Mouse (Mus musculus) limb, embryonic 12.5 days (tissue): ENCODE measurements around the gene D630045J12Rik. TPM values are rescaled to one million over a fixed set of nuclear protein-coding genes. Genes with fewer than 3 reads are reported as not detected.

Experiments
- ATAC-seq: fragments of 200-750 bp; cut with Nextera tagmentation; 2 replicates; pipeline ENCODE4 v1.8.0; 2017; ENCODE audit warnings: low read depth, moderate TSS enrichment; ENCODE audit not compliant: insufficient number of reproducible peaks, insufficient read depth, low FRiP score, low TSS enrichment
- H3K27ac ChIP-seq: fragments of 300-500 bp; sonication (generic); 2 replicates; pipeline ENCODE4 v1.5.1; 2016; ENCODE audit warnings: mild to moderate bottlenecking, moderate library complexity
- H3K27me3 ChIP-seq: fragments of 300-500 bp; sonication (generic); 2 replicates; pipeline ENCODE4 v1.6.1; 2016; ENCODE audit warnings: mild to moderate bottlenecking, moderate library complexity
- H3K36me3 ChIP-seq: fragments of 300-500 bp; sonication (generic); 2 replicates; pipeline ENCODE4 v1.6.1; 2016; ENCODE audit warnings: mild to moderate bottlenecking, moderate library complexity
- H3K4me1 ChIP-seq: fragments of 300-500 bp; sonication (generic); replicated peaks from 2 replicates; pipeline ENCODE4 v1.6.1; 2016
- H3K4me2 ChIP-seq: fragments of 300-500 bp; sonication (generic); 2 replicates; pipeline ENCODE4 v1.6.1; 2016; ENCODE audit warnings: mild to moderate bottlenecking, moderate library complexity
- H3K4me3 ChIP-seq: fragments of 300-500 bp; sonication (generic); replicated peaks from 2 replicates; pipeline ENCODE4 v1.5.1; 2016; ENCODE audit warnings: mild to moderate bottlenecking
- H3K9ac ChIP-seq: fragments of 300-500 bp; sonication (generic); replicated peaks from 2 replicates; pipeline ENCODE4 v1.6.1; 2016; ENCODE audit warnings: mild to moderate bottlenecking, moderate library complexity
- H3K9me3 ChIP-seq: fragments of 300-500 bp; sonication (generic); 2 replicates; pipeline ENCODE4 v1.6.1; 2016; ENCODE audit warnings: mild to moderate bottlenecking, moderate library complexity
- WGBS: fragments of 180-500 bp; shearing (Covaris S2); methylation state at CpG from one replicate; pipeline ENCODE4 v1.1.7; 2016; 5-methylcytosine and 5-hydroxymethylcytosine counted together
- polyA plus RNA-seq: library from polyadenylated mRNA; unstranded; fragments of >200 nt; fragmentation: Nextera tagmentation; extraction: Ambion mirVana; gene quantifications from 2 replicates; pipeline ENCODE4 v1.2.1, GENCODE M21; 2016

Gene D630045J12Rik
- polyA plus RNA-seq, 1 experiment from 2014 or later: 7.6 TPM

DNA sequence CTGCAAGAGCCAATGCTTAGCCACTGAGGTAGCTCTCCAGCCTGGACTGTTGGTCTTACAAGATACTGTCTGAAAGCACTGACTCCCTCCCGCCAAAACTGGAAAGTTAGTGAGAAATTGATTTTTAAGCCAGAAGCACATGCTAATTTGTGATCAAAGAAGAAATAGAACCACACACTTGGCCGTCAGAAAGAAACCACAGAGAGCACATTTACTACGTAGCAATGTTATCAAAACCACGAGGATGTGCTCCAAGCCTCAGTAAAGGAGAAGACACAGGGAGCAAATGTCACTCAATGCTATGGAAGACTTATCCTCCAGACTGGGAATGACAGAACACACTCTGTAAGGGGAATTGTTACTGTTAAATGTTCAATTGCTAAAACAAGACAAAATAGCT, 12.3 kb downstream of the D630045J12Rik start:
- Histone ChIP-seq H3K27me3 (no peaks in the 10 kb centered on the region), H3K4me1 (peaks cover 31% of the 10 kb centered on the region), H3K27ac (no peak overlapping the region), H3K9me3 (no peaks in the 10 kb centered on the region), H3K4me3 (no peak overlapping the region), H3K36me3 (0 out of 2 replicates have a peak, but pooled peaks cover 3% of the 10 kb centered on the region), H3K9ac (no peak overlapping the region), H3K4me2 (no peak overlapping the region)
- no peak for ATAC-seq
- WGBS: 90% methylated on average over 4 of the region's 4 CpGs

DNA sequence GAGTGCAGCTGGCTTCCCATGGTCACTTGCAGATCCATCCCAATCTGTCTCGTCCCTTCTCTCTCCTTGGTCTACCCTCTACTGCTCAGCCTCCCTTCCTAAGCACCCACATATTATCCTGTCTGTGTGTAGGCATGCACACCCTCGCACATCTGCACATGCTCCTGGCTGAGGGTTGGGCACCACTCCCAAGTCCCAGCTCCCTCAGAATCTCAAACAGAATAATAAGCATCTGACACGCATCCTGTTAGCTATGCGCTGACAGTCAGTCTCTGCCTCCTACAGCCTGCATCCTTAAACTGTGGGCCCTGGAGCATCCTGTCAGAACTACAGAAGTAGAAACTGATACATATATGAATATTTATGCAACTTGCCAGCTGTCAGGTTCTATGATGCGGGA, 13.2 kb downstream of the D630045J12Rik start:
- no peak overlapping the region for H3K27ac ChIP-seq
- H3K4me1 ChIP-seq: peaks cover 23% of the 10 kb centered on the region
- no peak overlapping the region for H3K4me2 ChIP-seq
- H3K27me3 ChIP-seq: no peaks in the 10 kb centered on the region
- no peak overlapping the region for H3K4me3 ChIP-seq
- no peak overlapping the region for H3K9ac ChIP-seq
- no peaks in the 10 kb centered on the region for H3K9me3 ChIP-seq
- no peak for ATAC-seq
- H3K36me3 ChIP-seq: 0 out of 2 replicates have a peak, but pooled peaks cover 3% of the 10 kb centered on the region
- WGBS: 95% methylated on average over 5 of the region's 5 CpGs

- WGBS: 86% methylated on average over 4 of the region's 4 CpGs
- H3K9me3 ChIP-seq: no peaks in the 10 kb centered on the region
- H3K36me3 ChIP-seq: 0 out of 2 replicates have a peak, but pooled peaks cover 3% of the 10 kb centered on the region
- H3K4me1 ChIP-seq: peaks cover under 1% of the 10 kb centered on the region; the same call in 1 of the 2 replicates
- no peak overlapping the region for H3K9ac ChIP-seq
- no peak overlapping the region for H3K4me2 ChIP-seq
- H3K27ac ChIP-seq: no peak overlapping the region
- no peak for ATAC-seq
- H3K27me3 ChIP-seq: no peaks in the 10 kb centered on the region
- H3K4me3 ChIP-seq: no peak overlapping the region
These were observed 15.4 kb downstream of the D630045J12Rik start for GRCm38 (mm10) chr6:38238382-38238781.

DNA sequence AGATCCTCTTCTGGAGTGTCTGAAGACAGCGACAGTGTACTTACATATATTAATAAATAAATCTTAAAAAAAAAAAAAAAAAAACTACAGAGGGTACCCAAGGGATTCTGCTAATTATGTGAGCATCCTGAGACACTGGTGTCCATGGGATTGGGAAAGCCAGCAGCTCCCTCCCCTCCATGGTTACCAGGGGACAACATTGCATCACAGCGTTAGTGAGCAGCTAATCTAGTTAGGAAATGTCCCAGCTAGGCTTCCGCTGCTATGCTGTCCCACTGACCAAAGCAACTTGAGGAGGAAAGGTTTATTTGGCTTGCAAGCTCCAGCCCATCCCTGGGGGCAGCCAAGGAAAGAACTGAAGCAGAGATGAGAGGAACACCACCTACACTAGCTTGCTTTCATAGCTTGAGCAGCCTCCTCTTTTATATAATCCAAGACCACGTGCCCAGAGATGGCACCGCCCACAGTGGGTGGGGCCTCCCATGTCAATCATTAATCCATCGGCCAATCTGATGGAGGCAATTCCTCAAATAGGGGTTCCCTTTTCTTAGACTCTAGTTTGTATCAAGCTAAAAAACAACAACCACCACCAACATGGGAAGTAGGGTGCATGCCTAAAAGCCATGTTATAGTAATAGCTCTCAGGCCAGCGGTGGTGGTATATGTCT, 17.7 kb downstream of the D630045J12Rik start:
- Histone ChIP-seq H3K9me3 (no peaks in the 10 kb centered on the region), H3K36me3 (0 out of 2 replicates have a peak, but pooled peaks cover 3% of the 10 kb centered on the region), H3K4me2 (no peak overlapping the region), H3K9ac (no peak overlapping the region), H3K27me3 (no peaks in the 10 kb centered on the region), H3K4me3 (no peak overlapping the region), H3K4me1 (peaks cover 17% of the 10 kb centered on the region), H3K27ac (no peak overlapping the region)
- no peak for ATAC-seq
- 85% methylated on average over 7 of the region's 7 CpGs for WGBS

- peaks cover 9% of the 10 kb centered on the region; the same call in 1 of the 2 replicates for H3K36me3 ChIP-seq
- 94% methylated on average over 3 of the region's 3 CpGs for WGBS
- H3K4me3 ChIP-seq: no peak overlapping the region
- H3K9ac ChIP-seq: no peak overlapping the region
- peaks cover 17% of the 10 kb centered on the region for H3K4me1 ChIP-seq
- no peaks in the 10 kb centered on the region for H3K27me3 ChIP-seq
- peaks cover 6% of the 10 kb centered on the region for H3K9me3 ChIP-seq
- no peak overlapping the region for H3K4me2 ChIP-seq
- no peak overlapping the region for H3K27ac ChIP-seq
- ATAC-seq: no peak
These were observed 20.0 kb downstream of the D630045J12Rik start for GRCm38 (mm10) chr6:38233803-38234202.

DNA sequence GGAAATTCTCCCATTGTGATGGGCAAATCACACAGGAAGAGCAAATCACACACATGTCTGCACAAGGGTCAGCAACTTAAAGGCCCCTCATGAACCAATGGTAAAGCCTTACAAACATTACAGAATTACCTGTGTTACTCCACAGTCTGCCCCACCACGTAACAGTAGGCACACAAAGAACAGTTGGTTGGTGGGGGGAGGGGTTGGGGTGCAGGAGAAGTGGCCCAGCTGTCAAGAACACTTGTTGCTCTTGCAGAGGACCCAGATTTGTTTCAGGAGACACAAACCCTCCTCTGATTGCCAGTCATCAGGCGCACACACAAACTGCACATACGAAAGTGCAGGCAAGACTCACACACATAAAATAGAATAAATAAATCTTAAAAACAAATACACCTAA, 20.9 kb downstream of the D630045J12Rik start:
- no peak for ATAC-seq
- WGBS: 68% methylated on average over 3 of the region's 3 CpGs

DNA sequence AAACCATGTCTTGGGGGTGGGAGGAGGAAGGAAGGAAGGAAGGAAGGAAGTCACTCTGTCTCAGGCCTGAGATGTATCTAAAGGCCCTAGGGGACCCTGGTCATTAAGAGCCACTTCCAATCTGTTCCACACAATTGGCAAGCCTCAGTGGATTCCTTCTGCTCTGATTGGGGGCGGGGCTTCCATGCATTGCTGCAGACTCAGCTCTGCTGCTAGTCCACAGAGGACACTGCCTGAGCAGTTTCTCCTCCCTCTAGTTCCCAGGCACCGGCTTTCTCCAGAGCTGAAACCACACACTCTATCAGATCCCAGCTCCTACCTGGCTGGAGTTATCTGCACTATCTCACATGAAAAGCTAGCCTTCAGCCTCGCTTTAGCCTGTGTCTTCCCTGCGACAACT, 21.8 kb downstream of the D630045J12Rik start:
- Histone ChIP-seq H3K9me3 (peaks cover 10% of the 10 kb centered on the region), H3K4me1 (peaks cover 17% of the 10 kb centered on the region), H3K27ac (no peak overlapping the region), H3K9ac (no peak overlapping the region), H3K27me3 (no peaks in the 10 kb centered on the region), H3K4me2 (no peak overlapping the region), H3K36me3 (peaks cover 11% of the 10 kb centered on the region; the same call in 1 of the 2 replicates), H3K4me3 (no peak overlapping the region)
- no peak for ATAC-seq
- WGBS: 76% methylated on average over 4 of the region's 4 CpGs

More for the DNA sequence above, 20.9 kb downstream of the D630045J12Rik start:
- H3K27ac ChIP-seq: no peak overlapping the region
- H3K4me3 ChIP-seq: no peak overlapping the region
- no peak overlapping the region for H3K9ac ChIP-seq
- H3K9me3 ChIP-seq: peaks cover 10% of the 10 kb centered on the region
- H3K27me3 ChIP-seq: no peaks in the 10 kb centered on the region
- H3K4me1 ChIP-seq: peaks cover 17% of the 10 kb centered on the region
- no peak overlapping the region for H3K4me2 ChIP-seq
- H3K36me3 ChIP-seq: peaks cover 12% of the 10 kb centered on the region; the same call in 1 of the 2 replicates

DNA sequence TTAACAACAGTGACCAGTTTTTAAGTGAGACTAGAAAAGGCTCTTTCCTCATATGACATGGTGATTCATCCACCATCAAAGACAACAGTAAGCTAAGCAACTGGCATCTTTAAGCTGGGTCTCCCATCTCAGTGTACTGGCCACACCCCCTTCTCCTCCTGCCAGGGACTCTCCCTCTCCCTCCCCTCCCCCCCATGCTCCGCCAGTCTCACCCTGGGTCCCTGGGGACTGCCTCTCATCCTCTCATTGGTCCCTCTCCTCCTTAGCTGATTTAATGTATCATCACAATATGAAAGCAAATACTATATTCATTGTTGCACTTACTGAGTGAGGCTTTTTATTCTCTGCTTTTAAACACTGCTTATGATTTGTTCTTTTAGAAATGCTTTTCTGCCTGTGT, 29.7 kb downstream of the D630045J12Rik start:
- 68% methylated on average over 1 of the region's 1 CpGs for WGBS
- Histone ChIP-seq H3K9ac (no peak overlapping the region), H3K9me3 (peaks cover 7% of the 10 kb centered on the region), H3K27ac (no peak overlapping the region), H3K4me3 (no peak overlapping the region), H3K36me3 (peaks cover 6% of the 10 kb centered on the region; the same call in 1 of the 2 replicates), H3K4me2 (no peak overlapping the region), H3K27me3 (no peaks in the 10 kb centered on the region), H3K4me1 (peaks cover 7% of the 10 kb centered on the region; the same call in 1 of the 2 replicates)
- no peak for ATAC-seq

- no peak overlapping the region for H3K4me3 ChIP-seq
- H3K27me3 ChIP-seq: no peaks in the 10 kb centered on the region
- 96% methylated on average over 2 of the region's 2 CpGs for WGBS
- no peaks in the 10 kb centered on the region for H3K9me3 ChIP-seq
- no peak overlapping the region for H3K27ac ChIP-seq
- H3K4me1 ChIP-seq: 0 out of 2 replicates have a peak, but pooled peaks cover 5% of the 10 kb centered on the region
- no peak overlapping the region for H3K4me2 ChIP-seq
- H3K9ac ChIP-seq: no peak overlapping the region
- H3K36me3 ChIP-seq: peaks cover 3% of the 10 kb centered on the region; the same call in 1 of the 2 replicates
- ATAC-seq: no peak
These were observed 34.5 kb downstream of the D630045J12Rik start for GRCm38 (mm10) chr6:38219261-38219660.

DNA sequence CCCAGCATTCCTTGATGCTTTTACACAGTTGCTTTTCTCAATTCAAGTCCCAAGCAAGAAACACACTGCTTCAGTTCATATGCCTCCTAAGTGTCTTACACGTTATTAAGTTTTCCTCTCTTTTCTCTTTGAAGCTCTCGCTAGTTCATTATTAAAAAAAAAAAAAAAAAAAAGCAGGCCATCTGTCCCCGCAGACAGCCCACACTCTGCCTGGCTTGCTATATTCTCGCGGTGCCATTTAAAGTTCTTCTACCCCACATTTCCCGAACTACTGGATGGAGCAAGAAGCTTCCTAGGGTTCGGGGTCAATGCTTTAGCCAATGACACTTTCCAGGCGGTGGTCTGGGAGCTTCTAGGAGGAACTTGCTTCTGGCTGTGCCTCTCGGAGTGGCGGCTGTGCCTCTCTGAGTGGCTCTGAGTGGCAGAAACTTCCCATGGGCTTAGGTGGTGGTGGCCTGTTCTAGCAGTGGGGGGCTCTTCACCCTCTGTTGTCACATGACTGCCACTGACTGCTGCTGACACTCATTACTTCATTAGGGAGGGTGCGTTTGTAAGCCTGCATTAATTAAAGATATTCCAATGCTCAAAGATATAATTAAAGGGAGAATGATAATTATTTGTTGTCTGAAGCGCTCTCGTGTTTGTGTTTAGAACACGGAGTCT, 38.2 kb downstream of the D630045J12Rik start:
- Histone ChIP-seq H3K4me1 (0 out of 2 replicates have a peak, but pooled peaks cover 2% of the 10 kb centered on the region), H3K27ac (no peak overlapping the region), H3K4me2 (no peak overlapping the region), H3K27me3 (no peaks in the 10 kb centered on the region), H3K4me3 (no peak overlapping the region), H3K36me3 (peaks cover 12% of the 10 kb centered on the region; the same call in 1 of the 2 replicates), H3K9me3 (peaks cover 10% of the 10 kb centered on the region), H3K9ac (no peak overlapping the region)
- WGBS: 74% methylated on average over 14 of the region's 14 CpGs
- no peak for ATAC-seq

- H3K9ac ChIP-seq: no peak overlapping the region
- 83% methylated on average over 2 of the region's 2 CpGs for WGBS
- H3K27ac ChIP-seq: peak overlapping the region; percentile 56; the same call in 1 of the 2 replicates
- no peak overlapping the region for H3K4me3 ChIP-seq
- no peak overlapping the region for H3K4me2 ChIP-seq
- H3K4me1 ChIP-seq: peaks cover 39% of the 10 kb centered on the region
- peaks cover 12% of the 10 kb centered on the region for H3K9me3 ChIP-seq
- no peak for ATAC-seq
- 0 out of 2 replicates have a peak, but pooled peaks cover 5% of the 10 kb centered on the region for H3K36me3 ChIP-seq
- no peaks in the 10 kb centered on the region for H3K27me3 ChIP-seq
These were observed 46.2 kb downstream of the D630045J12Rik start for GRCm38 (mm10) chr6:38207621-38208020.
